Mouse (Mus musculus): ENCODE measurements around the gene Txndc9. TPM values are rescaled to one million over a fixed set of nuclear protein-coding genes. Genes with fewer than 3 reads are reported as not detected.
"Not testable (repeated sequence)": the region's sequence is repeated elsewhere in the genome, so short reads cannot be mapped to it uniquely, and the experiment has no call there.

Txndc9 gene
- polyA plus RNA-seq, 1 experiment from 2014 or later = 156 TPM

- Histone ChIP-seq H3K36me3 (no peaks in the 10 kb centered on the region), H3K27ac (no peak overlapping the region), H3K4me2 (no peak overlapping the region), H3K9ac (replicated peaks) (no peak overlapping the region), H3K9me3 (no peaks in the 10 kb centered on the region), H3K27me3 (no peaks in the 10 kb centered on the region), H3K4me3 (replicated peaks) (no peak overlapping the region), H3K4me1 (replicated peaks) (peaks cover 10% of the 10 kb centered on the region)
- ATAC-seq (ENCODE audit: insufficient number of reproducible peaks, insufficient read depth, low FRiP score, low TSS enrichment, low read depth) = no peak
- WGBS = 94% methylated on average over 9 of the region's 9 CpGs
These were observed 4.3 kb upstream of the Txndc9 start for GRCm38 (mm10) chr1:38001956-38002355.

GRCm38 (mm10) chr1:38000844-38001243, 3.2 kb upstream of the Txndc9 start:
- H3K9me3 ChIP-seq = no peaks in the 10 kb centered on the region

GRCm38 (mm10) chr1:37999552-37999951, 1.9 kb upstream of the Txndc9 start:
- H3K9ac ChIP-seq (replicated peaks) = no peak overlapping the region
- H3K4me3 ChIP-seq (replicated peaks) = peak overlapping the region; percentile 96; the same call in 1 of the 2 replicates
- no peak overlapping the region for H3K27ac ChIP-seq
- 84% methylated on average over 3 of the region's 3 CpGs for WGBS
- ATAC-seq (ENCODE audit: insufficient number of reproducible peaks, insufficient read depth, low FRiP score, low TSS enrichment, low read depth) = no peak
- H3K36me3 ChIP-seq = peaks cover 10% of the 10 kb centered on the region
- H3K4me1 ChIP-seq (replicated peaks) = peaks cover 16% of the 10 kb centered on the region
- no peaks in the 10 kb centered on the region for H3K27me3 ChIP-seq
- peak overlapping the region; percentile 63 for H3K4me2 ChIP-seq
- no peaks in the 10 kb centered on the region for H3K9me3 ChIP-seq

More at GRCm38 (mm10) chr1:38000844-38001243, 3.2 kb upstream of the Txndc9 start:
- H3K36me3 ChIP-seq = no peaks in the 10 kb centered on the region
- 88% methylated on average over 8 of the region's 8 CpGs for WGBS
- H3K27ac ChIP-seq = no peak overlapping the region
- H3K27me3 ChIP-seq = no peaks in the 10 kb centered on the region
- no peak overlapping the region for H3K4me3 ChIP-seq (replicated peaks)
- no peak overlapping the region for H3K9ac ChIP-seq (replicated peaks)
- peaks cover 16% of the 10 kb centered on the region for H3K4me1 ChIP-seq (replicated peaks)
- no peak for ATAC-seq (ENCODE audit: insufficient number of reproducible peaks, insufficient read depth, low FRiP score, low TSS enrichment, low read depth)
- no peak overlapping the region for H3K4me2 ChIP-seq

- Histone ChIP-seq H3K27me3 (no peaks in the 10 kb centered on the region), H3K9me3 (no peaks in the 10 kb centered on the region), H3K9ac (replicated peaks) (peak overlapping the region; percentile 94), H3K4me2 (peak overlapping the region; percentile 63), H3K4me3 (replicated peaks) (peak overlapping the region; percentile 96), H3K36me3 (peaks cover 20% of the 10 kb centered on the region), H3K27ac (peak overlapping the region; percentile 89), H3K4me1 (replicated peaks) (peaks cover 16% of the 10 kb centered on the region)
- ATAC-seq (ENCODE audit: insufficient number of reproducible peaks, insufficient read depth, low FRiP score, low TSS enrichment, low read depth) = peak; percentile 40
- 3% methylated on average over 46 of the region's 47 CpGs for WGBS
These were observed 892 bp upstream of the Txndc9 start for GRCm38 (mm10) chr1:37998371-37999199.

- H3K27me3 ChIP-seq = no peaks in the 10 kb centered on the region
- peak overlapping the region; percentile 96 for H3K4me3 ChIP-seq (replicated peaks)
- H3K4me1 ChIP-seq (replicated peaks) = peaks cover 16% of the 10 kb centered on the region
- ATAC-seq (ENCODE audit: insufficient number of reproducible peaks, insufficient read depth, low FRiP score, low TSS enrichment, low read depth) = peak; percentile 96
- peak overlapping the region; percentile 90 for H3K4me2 ChIP-seq
- peak overlapping the region; percentile 73 for H3K9ac ChIP-seq (replicated peaks)
- peak overlapping the region; percentile 89 for H3K27ac ChIP-seq
- WGBS = under 1% methylated on average over 42 of the region's 42 CpGs
- no peaks in the 10 kb centered on the region for H3K9me3 ChIP-seq
- peaks cover 35% of the 10 kb centered on the region for H3K36me3 ChIP-seq
These were observed 712 bp downstream of the Txndc9 start for GRCm38 (mm10) chr1:37996877-37997484.

- Histone ChIP-seq H3K4me2 (peak overlapping the region; percentile 90), H3K4me3 (replicated peaks) (peak overlapping the region; percentile 96), H3K27ac (no peak overlapping the region), H3K4me1 (replicated peaks) (peaks cover 16% of the 10 kb centered on the region), H3K27me3 (no peaks in the 10 kb centered on the region), H3K9me3 (no peaks in the 10 kb centered on the region), H3K9ac (replicated peaks) (peak overlapping the region; percentile 73), H3K36me3 (peaks cover 43% of the 10 kb centered on the region)
- ATAC-seq (ENCODE audit: insufficient number of reproducible peaks, insufficient read depth, low FRiP score, low TSS enrichment, low read depth) = no peak
- 47% methylated on average over 3 of the region's 3 CpGs for WGBS
These were observed 1.5 kb downstream of the Txndc9 start for GRCm38 (mm10) chr1:37996226-37996625.

GRCm38 (mm10) chr1:37987856-37988255, 9.8 kb downstream of the Txndc9 start:
- WGBS = 88% methylated on average over 5 of the region's 5 CpGs
- Histone ChIP-seq H3K4me1 (replicated peaks) (no peaks in the 10 kb centered on the region), H3K27ac (no peak overlapping the region), H3K4me2 (no peak overlapping the region), H3K9me3 (no peaks in the 10 kb centered on the region), H3K9ac (replicated peaks) (no peak overlapping the region), H3K36me3 (peaks cover 81% of the 10 kb centered on the region), H3K27me3 (no peaks in the 10 kb centered on the region), H3K4me3 (replicated peaks) (no peak overlapping the region)
- ATAC-seq (ENCODE audit: insufficient number of reproducible peaks, insufficient read depth, low FRiP score, low TSS enrichment, low read depth) = no peak

- 85% methylated on average over 9 of the region's 9 CpGs for WGBS
- no peaks in the 10 kb centered on the region for H3K27me3 ChIP-seq
- H3K9me3 ChIP-seq = no peaks in the 10 kb centered on the region
- H3K4me3 ChIP-seq (replicated peaks) = no peak overlapping the region
- no peak overlapping the region for H3K9ac ChIP-seq (replicated peaks)
- ATAC-seq (ENCODE audit: insufficient number of reproducible peaks, insufficient read depth, low FRiP score, low TSS enrichment, low read depth) = no peak
- peaks cover 62% of the 10 kb centered on the region for H3K36me3 ChIP-seq
- no peak overlapping the region for H3K27ac ChIP-seq
- H3K4me2 ChIP-seq = no peak overlapping the region
- H3K4me1 ChIP-seq (replicated peaks) = no peaks in the 10 kb centered on the region
These were observed 11.8 kb downstream of the Txndc9 start for GRCm38 (mm10) chr1:37985764-37986323.

GRCm38 (mm10) chr1:37984326-37984725, 13.4 kb downstream of the Txndc9 start:
- Histone ChIP-seq H3K9ac (replicated peaks) (no peak overlapping the region), H3K4me1 (replicated peaks) (no peaks in the 10 kb centered on the region), H3K9me3 (no peaks in the 10 kb centered on the region), H3K27ac (no peak overlapping the region), H3K27me3 (no peaks in the 10 kb centered on the region), H3K36me3 (peaks cover 48% of the 10 kb centered on the region), H3K4me3 (replicated peaks) (no peak overlapping the region), H3K4me2 (no peak overlapping the region)
- ATAC-seq (ENCODE audit: insufficient number of reproducible peaks, insufficient read depth, low FRiP score, low TSS enrichment, low read depth) = no peak
- WGBS = 100% methylated on average over 1 of the region's 1 CpGs

GRCm38 (mm10) chr1:37977303-37977702, 20.4 kb downstream of the Txndc9 start:
- H3K4me2 ChIP-seq = no peak overlapping the region
- 84% methylated on average over 7 of the region's 7 CpGs for WGBS
- no peaks in the 10 kb centered on the region for H3K36me3 ChIP-seq
- no peak overlapping the region for H3K27ac ChIP-seq
- no peaks in the 10 kb centered on the region for H3K27me3 ChIP-seq
- no peak overlapping the region for H3K4me3 ChIP-seq (replicated peaks)
- H3K9me3 ChIP-seq = no peaks in the 10 kb centered on the region
- no peaks in the 10 kb centered on the region for H3K4me1 ChIP-seq (replicated peaks)
- H3K9ac ChIP-seq (replicated peaks) = no peak overlapping the region
- no peak for ATAC-seq (ENCODE audit: insufficient number of reproducible peaks, insufficient read depth, low FRiP score, low TSS enrichment, low read depth)

- ATAC-seq (ENCODE audit: insufficient number of reproducible peaks, insufficient read depth, low FRiP score, low TSS enrichment, low read depth); H3K27ac ChIP-seq: not testable (repeated sequence)
These were observed 21.0 kb downstream of the Txndc9 start for GRCm38 (mm10) chr1:37976666-37977065.

More at GRCm38 (mm10) chr1:37976666-37977065, 21.0 kb downstream of the Txndc9 start:
- H3K9ac ChIP-seq (replicated peaks); H3K4me2 ChIP-seq; H3K4me3 ChIP-seq (replicated peaks); H3K4me1 ChIP-seq (replicated peaks); H3K27me3 ChIP-seq; H3K36me3 ChIP-seq; H3K9me3 ChIP-seq: not testable (repeated sequence)
- 74% methylated on average over 9 of the region's 9 CpGs for WGBS

Data from limb, embryonic 12.5 days (tissue).